Mouse (Mus musculus): ENCODE data around the gene Cenpt. TPM values are rescaled to one million over a fixed set of nuclear protein-coding genes. Genes with fewer than 3 reads are reported as not detected.
A peak's percentile ranks its signal among the peaks of the same experiment; 100 is the strongest.

Gene Cenpt
- polyA plus RNA-seq, 1 experiment from 2014 or later = 23.4 TPM

GRCm38 (mm10) chr8:105826379-105826778 is 26.7 kb downstream of the Cenpt start:
- no peaks in the 10 kb centered on the region for H3K9me3 ChIP-seq (replicated peaks; ENCODE audit: low read length)
- WGBS = 3% methylated on average over 4 of the region's 4 CpGs
- no peak for ATAC-seq (replicated peaks; ENCODE audit: low FRiP score, low read depth)
- peak overlapping the region; percentile 87 for H3K9ac ChIP-seq (ENCODE audit: low read depth, low read length)
- peaks cover 6% of the 10 kb centered on the region; the same call in 1 of the 2 replicates for H3K4me1 ChIP-seq (replicated peaks; ENCODE audit: insufficient read depth, low read length)
- peak overlapping the region; percentile 80 for H3K4me2 ChIP-seq (ENCODE audit: low read length)
- no peak for DNase-seq (ENCODE audit: low spot score)
- H3K36me3 ChIP-seq (ENCODE audit: insufficient read depth, low read length) = peaks cover 10% of the 10 kb centered on the region; the same call in 1 of the 2 replicates
- peak overlapping the region; percentile 89 for H3K4me3 ChIP-seq (replicated peaks; ENCODE audit: low read depth, low read length)
- peak overlapping the region; percentile 38 for H3K27ac ChIP-seq
- H3K27me3 ChIP-seq (ENCODE audit: insufficient read depth, low read length) = no peaks in the 10 kb centered on the region
- no peak for TF ChIP-seq CTCF (IDR thresholded peaks at IDR 0.05; ENCODE audit: low read depth)

- H3K27ac ChIP-seq = no peak overlapping the region
- H3K4me2 ChIP-seq (ENCODE audit: low read length) = peak overlapping the region; percentile 80
- no peak for TF ChIP-seq CTCF (IDR thresholded peaks at IDR 0.05; ENCODE audit: low read depth)
- H3K4me3 ChIP-seq (replicated peaks; ENCODE audit: low read depth, low read length) = peak overlapping the region; percentile 89; the same call in 1 of the 2 replicates
- H3K27me3 ChIP-seq (ENCODE audit: insufficient read depth, low read length) = no peaks in the 10 kb centered on the region
- no peaks in the 10 kb centered on the region for H3K9me3 ChIP-seq (replicated peaks; ENCODE audit: low read length)
- H3K9ac ChIP-seq (ENCODE audit: low read depth, low read length) = 0 out of 2 replicates have a peak overlapping the region, but pooled peaks have one; percentile 87
- 53% methylated on average over 4 of the region's 4 CpGs for WGBS
- ATAC-seq (replicated peaks; ENCODE audit: low FRiP score, low read depth) (no peak), DNase-seq (ENCODE audit: low spot score) (no peak)
- H3K4me1 ChIP-seq (replicated peaks; ENCODE audit: insufficient read depth, low read length) = peaks cover 6% of the 10 kb centered on the region; the same call in 1 of the 2 replicates
- peaks cover 14% of the 10 kb centered on the region for H3K36me3 ChIP-seq (ENCODE audit: insufficient read depth, low read length)
These were observed 27.6 kb downstream of the Cenpt start for GRCm38 (mm10) chr8:105825506-105825905.

- H3K4me1 ChIP-seq (replicated peaks; ENCODE audit: insufficient read depth, low read length) = peaks cover 2% of the 10 kb centered on the region; the same call in 1 of the 2 replicates
- H3K9me3 ChIP-seq (replicated peaks; ENCODE audit: low read length) = no peaks in the 10 kb centered on the region
- no peak overlapping the region for H3K9ac ChIP-seq (ENCODE audit: low read depth, low read length)
- WGBS = 95% methylated on average over 1 of the region's 1 CpGs
- DNase-seq (ENCODE audit: low spot score) (no peak), ATAC-seq (replicated peaks; ENCODE audit: low FRiP score, low read depth) (no peak)
- TF ChIP-seq CTCF (IDR thresholded peaks at IDR 0.05; ENCODE audit: low read depth) = no peak
- no peak overlapping the region for H3K4me3 ChIP-seq (replicated peaks; ENCODE audit: low read depth, low read length)
- H3K4me2 ChIP-seq (ENCODE audit: low read length) = no peak overlapping the region
- no peak overlapping the region for H3K27ac ChIP-seq
- peaks cover 18% of the 10 kb centered on the region for H3K36me3 ChIP-seq (ENCODE audit: insufficient read depth, low read length)
- no peaks in the 10 kb centered on the region for H3K27me3 ChIP-seq (ENCODE audit: insufficient read depth, low read length)
These were observed 32.2 kb downstream of the Cenpt start for GRCm38 (mm10) chr8:105820925-105821324.

DNA sequence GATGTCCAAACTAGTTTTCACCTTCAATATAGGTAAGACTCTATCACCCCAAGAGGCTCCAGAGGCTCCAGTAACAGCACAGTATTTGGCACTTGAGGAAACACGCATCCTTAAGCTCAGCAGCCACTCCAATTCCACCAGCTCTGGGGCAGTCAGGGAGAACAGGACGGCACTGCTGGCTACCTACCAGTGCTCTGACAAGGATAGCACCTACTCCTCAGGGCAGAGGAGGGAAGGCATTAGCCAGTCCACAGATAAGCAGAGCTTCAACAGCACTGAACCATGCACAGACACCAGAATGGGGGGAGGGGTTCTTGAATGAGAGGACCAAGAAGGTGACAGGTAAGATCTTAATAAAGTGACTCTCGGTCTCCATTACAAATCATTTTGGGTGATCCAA is 33.4 kb downstream of the Cenpt start:
- no peak overlapping the region for H3K9ac ChIP-seq (ENCODE audit: low read depth, low read length)
- no peak overlapping the region for H3K4me3 ChIP-seq (replicated peaks; ENCODE audit: low read depth, low read length)
- no peak overlapping the region for H3K4me2 ChIP-seq (ENCODE audit: low read length)
- no peaks in the 10 kb centered on the region for H3K4me1 ChIP-seq (replicated peaks; ENCODE audit: insufficient read depth, low read length)
- no peaks in the 10 kb centered on the region for H3K9me3 ChIP-seq (replicated peaks; ENCODE audit: low read length)
- no peak for ATAC-seq (replicated peaks; ENCODE audit: low FRiP score, low read depth)
- TF ChIP-seq CTCF (IDR thresholded peaks at IDR 0.05; ENCODE audit: low read depth) = no peak
- no peak for DNase-seq (ENCODE audit: low spot score)
- H3K27me3 ChIP-seq (ENCODE audit: insufficient read depth, low read length) = no peaks in the 10 kb centered on the region
- WGBS = 85% methylated on average over 3 of the region's 3 CpGs
- H3K27ac ChIP-seq = no peak overlapping the region
- peaks cover 12% of the 10 kb centered on the region for H3K36me3 ChIP-seq (ENCODE audit: insufficient read depth, low read length)

DNA sequence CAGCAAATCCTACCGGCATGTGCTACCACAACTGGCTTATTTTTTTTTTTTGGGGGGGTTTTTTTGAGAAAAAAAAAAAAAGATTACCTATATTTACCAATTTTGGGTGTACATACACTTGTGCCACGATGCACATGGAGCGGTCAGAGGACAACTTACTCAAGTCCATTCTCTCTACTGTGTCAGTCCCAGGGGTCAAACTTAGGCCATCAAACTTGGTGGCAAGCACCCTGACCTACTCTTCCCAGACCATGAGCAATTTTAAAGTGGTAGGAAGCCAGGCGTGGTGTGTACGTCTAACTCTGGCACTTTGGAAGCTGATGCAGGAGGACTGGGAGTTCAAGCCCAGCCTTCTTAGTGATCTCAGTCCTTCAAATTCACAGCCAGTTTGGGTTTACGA is 39.8 kb downstream of the Cenpt start:
- ATAC-seq (replicated peaks; ENCODE audit: low FRiP score, low read depth) = no peak
- Histone ChIP-seq H3K36me3 (ENCODE audit: insufficient read depth, low read length) (no peaks in the 10 kb centered on the region), H3K9me3 (replicated peaks; ENCODE audit: low read length) (no peaks in the 10 kb centered on the region), H3K9ac (ENCODE audit: low read depth, low read length) (no peak overlapping the region), H3K4me3 (replicated peaks; ENCODE audit: low read depth, low read length) (no peak overlapping the region), H3K4me2 (ENCODE audit: low read length) (no peak overlapping the region), H3K27ac (no peak overlapping the region), H3K27me3 (ENCODE audit: insufficient read depth, low read length) (no peaks in the 10 kb centered on the region), H3K4me1 (replicated peaks; ENCODE audit: insufficient read depth, low read length) (no peaks in the 10 kb centered on the region)
- TF ChIP-seq CTCF (IDR thresholded peaks at IDR 0.05; ENCODE audit: low read depth) = no peak
- DNase-seq (ENCODE audit: low spot score) = no peak
- WGBS = 92% methylated on average over 6 of the region's 6 CpGs

- ATAC-seq (replicated peaks; ENCODE audit: low FRiP score, low read depth) (no peak), DNase-seq (ENCODE audit: low spot score) (no peak)
- H3K9ac ChIP-seq (ENCODE audit: low read depth, low read length) = no peak overlapping the region
- H3K27ac ChIP-seq = no peak overlapping the region
- no peaks in the 10 kb centered on the region for H3K27me3 ChIP-seq (ENCODE audit: insufficient read depth, low read length)
- no peak for TF ChIP-seq CTCF (IDR thresholded peaks at IDR 0.05; ENCODE audit: low read depth)
- H3K4me3 ChIP-seq (replicated peaks; ENCODE audit: low read depth, low read length) = no peak overlapping the region
- no peaks in the 10 kb centered on the region for H3K9me3 ChIP-seq (replicated peaks; ENCODE audit: low read length)
- H3K4me2 ChIP-seq (ENCODE audit: low read length) = no peak overlapping the region
- 0 out of 2 replicates have a peak, but pooled peaks cover 6% of the 10 kb centered on the region for H3K4me1 ChIP-seq (replicated peaks; ENCODE audit: insufficient read depth, low read length)
- 79% methylated on average over 5 of the region's 5 CpGs for WGBS
- no peaks in the 10 kb centered on the region for H3K36me3 ChIP-seq (ENCODE audit: insufficient read depth, low read length)
These were observed 40.6 kb downstream of the Cenpt start for GRCm38 (mm10) chr8:105812511-105812910.

- H3K4me3 ChIP-seq (replicated peaks; ENCODE audit: low read depth, low read length) = no peak overlapping the region
- H3K36me3 ChIP-seq (ENCODE audit: insufficient read depth, low read length) = no peaks in the 10 kb centered on the region
- no peak for TF ChIP-seq CTCF (IDR thresholded peaks at IDR 0.05; ENCODE audit: low read depth)
- H3K27me3 ChIP-seq (ENCODE audit: insufficient read depth, low read length) = no peaks in the 10 kb centered on the region
- H3K27ac ChIP-seq = no peak overlapping the region
- DNase-seq (ENCODE audit: low spot score) (no peak), ATAC-seq (replicated peaks; ENCODE audit: low FRiP score, low read depth) (no peak)
- 76% methylated on average over 3 of the region's 3 CpGs for WGBS
- no peak overlapping the region for H3K4me2 ChIP-seq (ENCODE audit: low read length)
- no peak overlapping the region for H3K9ac ChIP-seq (ENCODE audit: low read depth, low read length)
- H3K4me1 ChIP-seq (replicated peaks; ENCODE audit: insufficient read depth, low read length) = 0 out of 2 replicates have a peak, but pooled peaks cover 6% of the 10 kb centered on the region
- H3K9me3 ChIP-seq (replicated peaks; ENCODE audit: low read length) = no peaks in the 10 kb centered on the region
These were observed 41.5 kb downstream of the Cenpt start for GRCm38 (mm10) chr8:105811543-105811942.
